Mouse (Mus musculus): ENCODE results near the gene Adamts4.

Gene Adamts4

GRCm38 (mm10) chr1:171249913-171250600 lies at the start of gene Adamts4:
Gene Adamts4 (plus strand): TSS chr1:171250421.
- H3K27me3 ChIP-seq (ENCODE audit: control insufficient read depth, insufficient read depth, low read length, poor library complexity, severe bottlenecking), result no peaks in the 10 kb centered on the region
- H3K36me3 ChIP-seq (ENCODE audit: control insufficient read depth, insufficient read depth, low read length, poor library complexity, severe bottlenecking), result 0 out of 2 replicates have a peak, but pooled peaks cover 2% of the 10 kb centered on the region
- DNase-seq (ENCODE audit: low read depth, low spot score), result no peak

- Histone ChIP-seq H3K36me3 (ENCODE audit: control insufficient read depth, insufficient read depth, low read length, poor library complexity, severe bottlenecking) (no peaks in the 10 kb centered on the region), H3K27me3 (ENCODE audit: control insufficient read depth, insufficient read depth, low read length, poor library complexity, severe bottlenecking) (no peaks in the 10 kb centered on the region)
- DNase-seq (ENCODE audit: low read depth, low spot score), result no peak
Measured at GRCm38 (mm10) chr1:171200769-171201168, 49.5 kb upstream of the Adamts4 start.

GRCm38 (mm10) chr1:171203471-171204248 lies 46.6 kb upstream of the Adamts4 start:
- Histone ChIP-seq H3K27me3 (ENCODE audit: control insufficient read depth, insufficient read depth, low read length, poor library complexity, severe bottlenecking) (no peaks in the 10 kb centered on the region), H3K36me3 (ENCODE audit: control insufficient read depth, insufficient read depth, low read length, poor library complexity, severe bottlenecking) (no peaks in the 10 kb centered on the region)
- DNase-seq (ENCODE audit: low read depth, low spot score), result no peak

- Histone ChIP-seq H3K27me3 (ENCODE audit: control insufficient read depth, insufficient read depth, low read length, poor library complexity, severe bottlenecking) (no peaks in the 10 kb centered on the region), H3K36me3 (ENCODE audit: control insufficient read depth, insufficient read depth, low read length, poor library complexity, severe bottlenecking) (no peaks in the 10 kb centered on the region)
- DNase-seq (ENCODE audit: low read depth, low spot score), result no peak
Measured at GRCm38 (mm10) chr1:171204249-171204644, 46.0 kb upstream of the Adamts4 start.

GRCm38 (mm10) chr1:171205704-171206493 lies 44.3 kb upstream of the Adamts4 start:
- H3K27me3 ChIP-seq (ENCODE audit: control insufficient read depth, insufficient read depth, low read length, poor library complexity, severe bottlenecking), result no peaks in the 10 kb centered on the region
- H3K36me3 ChIP-seq (ENCODE audit: control insufficient read depth, insufficient read depth, low read length, poor library complexity, severe bottlenecking), result no peaks in the 10 kb centered on the region
- no peak for DNase-seq (ENCODE audit: low read depth, low spot score)

- Histone ChIP-seq H3K36me3 (ENCODE audit: control insufficient read depth, insufficient read depth, low read length, poor library complexity, severe bottlenecking) (no peaks in the 10 kb centered on the region), H3K27me3 (ENCODE audit: control insufficient read depth, insufficient read depth, low read length, poor library complexity, severe bottlenecking) (no peaks in the 10 kb centered on the region)
- DNase-seq (ENCODE audit: low read depth, low spot score), result no peak
Measured at GRCm38 (mm10) chr1:171209409-171209808, 40.8 kb upstream of the Adamts4 start.

- H3K27me3 ChIP-seq (ENCODE audit: control insufficient read depth, insufficient read depth, low read length, poor library complexity, severe bottlenecking), result no peaks in the 10 kb centered on the region
- DNase-seq (ENCODE audit: low read depth, low spot score), result no peak
- no peaks in the 10 kb centered on the region for H3K36me3 ChIP-seq (ENCODE audit: control insufficient read depth, insufficient read depth, low read length, poor library complexity, severe bottlenecking)
Measured at GRCm38 (mm10) chr1:171212854-171213253, 37.4 kb upstream of the Adamts4 start.

- DNase-seq (ENCODE audit: low read depth, low spot score), result no peak
- no peaks in the 10 kb centered on the region for H3K27me3 ChIP-seq (ENCODE audit: control insufficient read depth, insufficient read depth, low read length, poor library complexity, severe bottlenecking)
Measured at GRCm38 (mm10) chr1:171213801-171214496, 36.3 kb upstream of the Adamts4 start, which contains the start of gene Nr1i3. Gene Nr1i3 (plus strand): TSS chr1:171213970.

GRCm38 (mm10) chr1:171216241-171216955 lies 33.8 kb upstream of the Adamts4 start:
- no peak for DNase-seq (ENCODE audit: low read depth, low spot score)
- Histone ChIP-seq H3K36me3 (ENCODE audit: control insufficient read depth, insufficient read depth, low read length, poor library complexity, severe bottlenecking) (peaks cover 1% of the 10 kb centered on the region), H3K27me3 (ENCODE audit: control insufficient read depth, insufficient read depth, low read length, poor library complexity, severe bottlenecking) (no peaks in the 10 kb centered on the region)

More at GRCm38 (mm10) chr1:171213801-171214496, 36.3 kb upstream of the Adamts4 start, which contains the start of gene Nr1i3:
- no peaks in the 10 kb centered on the region for H3K36me3 ChIP-seq (ENCODE audit: control insufficient read depth, insufficient read depth, low read length, poor library complexity, severe bottlenecking)

GRCm38 (mm10) chr1:171220871-171221270 lies 29.4 kb upstream of the Adamts4 start:
- H3K36me3 ChIP-seq (ENCODE audit: control insufficient read depth, insufficient read depth, low read length, poor library complexity, severe bottlenecking), result peaks cover 1% of the 10 kb centered on the region
- DNase-seq (ENCODE audit: low read depth, low spot score), result peak; percentile 86
- no peaks in the 10 kb centered on the region for H3K27me3 ChIP-seq (ENCODE audit: control insufficient read depth, insufficient read depth, low read length, poor library complexity, severe bottlenecking)

- H3K36me3 ChIP-seq (ENCODE audit: control insufficient read depth, insufficient read depth, low read length, poor library complexity, severe bottlenecking), result peaks cover 1% of the 10 kb centered on the region
- DNase-seq (ENCODE audit: low read depth, low spot score), result no peak
- H3K27me3 ChIP-seq (ENCODE audit: control insufficient read depth, insufficient read depth, low read length, poor library complexity, severe bottlenecking), result no peaks in the 10 kb centered on the region
Measured at GRCm38 (mm10) chr1:171221281-171222193, 28.7 kb upstream of the Adamts4 start.

GRCm38 (mm10) chr1:171222238-171223155 lies 27.7 kb upstream of the Adamts4 start, which contains the start of gene Tomm40l:
Gene Tomm40l (minus strand): TSS chr1:171222514.
- peaks cover 1% of the 10 kb centered on the region for H3K36me3 ChIP-seq (ENCODE audit: control insufficient read depth, insufficient read depth, low read length, poor library complexity, severe bottlenecking)
- no peaks in the 10 kb centered on the region for H3K27me3 ChIP-seq (ENCODE audit: control insufficient read depth, insufficient read depth, low read length, poor library complexity, severe bottlenecking)
- DNase-seq (ENCODE audit: low read depth, low spot score), result peak; percentile 98
